Mouse (Mus musculus) kidney, postnatal 25 days (tissue): Measurements from ENCODE around the gene Gm21677.
"Not testable (repeated sequence)": the region's sequence is repeated elsewhere in the genome, so short reads cannot be mapped to it uniquely, and the experiment has no call there.

ENCODE experiments used
- DNase-seq, 2 experiments: peaks; one replicate each; pipeline ENCODE4 v3.0.0; 2021; ENCODE audit warnings: mixed read lengths in 2 of 2

Gene Gm21677

GRCm38 (mm10) chrY:3306349-3306748 is at the start of gene Gm21677:
Gene Gm21677, minus strand, starts transcription at chrY:3306449.
- not testable (repeated sequence) for DNase-seq

- DNase-seq = not testable (repeated sequence)
These were observed 39.0 kb upstream of the Gm21677 start, which contains the start of gene Gm21693 for GRCm38 (mm10) chrY:3345229-3345628. Gene Gm21693, minus strand, starts transcription at chrY:3345329.

DNA sequence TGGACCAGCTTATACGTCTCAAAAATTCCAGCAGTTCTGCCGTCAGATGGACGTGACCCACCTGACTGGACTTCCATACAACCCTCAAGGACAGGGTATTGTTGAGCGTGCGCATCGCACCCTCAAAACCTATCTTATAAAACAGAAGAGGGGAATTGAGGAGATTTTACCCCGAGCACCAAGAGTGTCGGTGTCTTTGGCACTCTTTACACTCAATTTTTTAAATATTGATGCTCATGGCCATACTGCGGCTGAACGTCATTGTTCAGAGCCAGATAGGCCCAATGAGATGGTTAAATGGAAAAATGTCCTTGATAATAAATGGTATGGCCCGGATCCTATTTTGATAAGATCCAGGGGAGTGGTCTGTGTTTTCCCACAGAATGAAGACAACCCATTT is 34.4 kb upstream of the Gm21677 start:
- DNase-seq = not testable (repeated sequence)
